Mouse (Mus musculus) midbrain, embryonic 12.5 days (tissue): Measurements from ENCODE around the gene Lcn12. TPM values are rescaled to one million over a fixed set of nuclear protein-coding genes. Genes with fewer than 3 reads are reported as not detected.

Experiments
- ATAC-seq: fragments of 200-750 bp; cut with Nextera tagmentation; 2 replicates; pipeline ENCODE4 v1.8.0; 2017; ENCODE audit warnings: low read depth, moderate TSS enrichment, moderate library complexity; ENCODE audit not compliant: low FRiP score
- H3K27ac ChIP-seq: fragments of 300-500 bp; sonication (generic); replicated peaks from 2 replicates; pipeline ENCODE4 v1.5.1; 2016; ENCODE audit warnings: mild to moderate bottlenecking
- H3K27me3 ChIP-seq: fragments of 300-500 bp; sonication (generic); 2 replicates; pipeline ENCODE4 v1.6.1; 2016; ENCODE audit warnings: mild to moderate bottlenecking
- H3K36me3 ChIP-seq: fragments of 300-500 bp; sonication (generic); 2 replicates; pipeline ENCODE4 v1.6.1; 2016
- H3K4me1 ChIP-seq: fragments of 300-500 bp; sonication (generic); 2 replicates; pipeline ENCODE4 v1.6.1; 2016
- H3K4me2 ChIP-seq: fragments of 300-500 bp; sonication (generic); replicated peaks from 2 replicates; pipeline ENCODE4 v1.6.1; 2016; ENCODE audit warnings: mild to moderate bottlenecking, moderate library complexity
- H3K4me3 ChIP-seq: fragments of 300-500 bp; sonication (generic); 2 replicates; pipeline ENCODE4 v1.5.1; 2016; ENCODE audit warnings: mild to moderate bottlenecking
- H3K9ac ChIP-seq: fragments of 300-500 bp; sonication (generic); replicated peaks from 2 replicates; pipeline ENCODE4 v1.6.1; 2016; ENCODE audit warnings: mild to moderate bottlenecking, moderate library complexity
- H3K9me3 ChIP-seq: fragments of 300-500 bp; sonication (generic); 2 replicates; pipeline ENCODE4 v1.6.1; 2016; ENCODE audit warnings: mild to moderate bottlenecking
- WGBS: fragments of 180-500 bp; shearing (Covaris S2); methylation state at CpG from one replicate; pipeline ENCODE4 v1.1.7; 2016; 5-methylcytosine and 5-hydroxymethylcytosine counted together
- polyA plus RNA-seq: library from polyadenylated mRNA; unstranded; fragments of >200 nt; fragmentation: Nextera tagmentation; extraction: Ambion mirVana; gene quantifications from 2 replicates; pipeline ENCODE4 v1.2.1, GENCODE M21; 2016

The Lcn12 gene
- not detected in 2 replicates for polyA plus RNA-seq

DNA sequence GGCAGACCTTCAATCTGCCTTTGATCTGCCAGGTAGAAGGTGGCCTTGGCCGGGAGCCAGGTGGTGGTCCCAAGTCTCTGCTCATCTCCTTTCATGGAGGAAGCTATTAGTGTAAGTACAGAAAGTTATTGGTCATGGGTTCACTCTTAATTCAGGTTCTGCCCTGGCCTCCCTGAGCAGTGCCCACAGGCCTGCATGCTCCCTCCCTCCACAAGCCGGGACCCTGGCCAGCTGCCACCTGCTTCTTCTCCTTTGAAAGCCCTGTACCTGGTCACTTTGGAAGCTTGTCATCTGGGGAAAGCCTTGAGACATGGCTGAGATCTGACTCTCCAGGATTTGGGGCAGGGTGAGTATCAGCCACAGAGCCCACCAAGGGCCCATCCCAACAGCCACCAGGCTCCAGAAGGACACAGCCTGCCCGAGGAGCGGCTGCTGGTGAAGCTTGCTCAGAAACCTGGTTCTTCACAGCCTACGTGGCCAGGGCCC lies at the start of gene Lcn12:
Gene Lcn12 (minus strand): TSS at position 436 of the 486 bp plus-strand sequence.
- Histone ChIP-seq H3K4me1 (no peaks in the 10 kb centered on the region), H3K4me2 (no peak within 1 kb of the TSS), H3K27ac (no peak within 1 kb of the TSS), H3K9me3 (no peaks in the 10 kb centered on the region), H3K27me3 (no peaks in the 10 kb centered on the region), H3K36me3 (no peaks in the 10 kb centered on the region), H3K9ac (no peak within 1 kb of the TSS), H3K4me3 (no peak within 1 kb of the TSS)
- WGBS = 85% methylated on average over 5 of the region's 5 CpGs
- no peak for ATAC-seq

DNA sequence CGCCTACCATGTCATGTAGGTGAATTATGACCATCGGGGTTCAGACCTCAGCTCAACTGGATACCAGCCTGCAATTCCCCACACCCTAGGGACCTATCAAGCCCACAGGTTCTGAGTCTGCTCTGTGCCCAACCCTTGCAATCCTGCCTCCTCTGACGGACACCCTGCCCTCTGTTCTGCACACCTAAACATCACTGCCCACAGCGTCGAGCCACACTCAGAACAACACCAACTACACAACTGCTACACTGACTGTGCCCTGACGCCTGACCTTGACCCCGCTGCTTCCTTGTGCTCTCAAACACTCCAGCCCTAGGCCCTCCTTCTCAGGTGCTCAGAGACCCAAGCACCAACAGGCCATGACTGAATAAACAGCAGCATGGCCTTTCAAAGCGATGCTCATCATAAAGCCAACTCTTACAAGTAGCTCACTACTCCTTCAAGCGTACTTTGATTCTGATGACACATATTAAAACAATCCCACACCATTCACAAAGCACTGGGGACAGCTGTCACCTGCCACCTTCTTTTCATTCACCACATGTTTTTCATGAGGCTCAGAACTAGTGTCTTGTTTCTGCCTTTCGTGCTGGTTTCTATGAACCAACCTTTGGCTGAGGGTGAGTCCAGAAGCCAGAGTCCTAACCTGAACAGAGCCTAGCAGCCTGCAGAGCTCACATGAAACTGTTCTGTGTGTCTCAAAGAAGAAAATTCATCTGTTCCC lies 48.1 kb upstream of the Lcn12 start:
- no peak for ATAC-seq
- Histone ChIP-seq H3K36me3 (peaks cover 18% of the 10 kb centered on the region), H3K27me3 (no peaks in the 10 kb centered on the region), H3K9ac (no peak overlapping the region), H3K4me1 (peaks cover 18% of the 10 kb centered on the region), H3K4me2 (no peak overlapping the region), H3K27ac (no peak overlapping the region), H3K9me3 (no peaks in the 10 kb centered on the region), H3K4me3 (no peak overlapping the region)
- WGBS = 90% methylated on average over 10 of the region's 10 CpGs

DNA sequence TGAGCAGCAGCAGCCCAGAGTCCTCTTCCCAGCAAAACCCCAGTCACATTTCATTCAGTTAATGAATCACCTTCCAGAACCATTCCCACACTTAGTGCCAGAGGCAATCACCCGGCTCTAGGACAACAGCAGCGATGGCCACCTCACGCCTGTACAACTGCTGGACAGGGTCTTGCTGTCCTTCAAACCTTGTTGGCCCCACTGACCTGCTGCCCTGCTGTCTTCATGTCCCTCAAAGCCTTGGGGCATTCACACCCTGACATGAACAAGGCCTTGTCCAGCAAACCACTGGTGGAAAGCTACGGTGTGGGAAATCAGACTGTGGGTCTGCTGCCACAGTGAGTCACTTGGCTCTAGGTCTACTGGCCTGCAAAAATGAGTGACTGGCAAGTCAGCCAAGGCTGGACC lies 46.8 kb upstream of the Lcn12 start:
- Histone ChIP-seq H3K36me3 (peaks cover 30% of the 10 kb centered on the region), H3K4me2 (no peak overlapping the region), H3K4me3 (no peak overlapping the region), H3K27me3 (no peaks in the 10 kb centered on the region), H3K27ac (no peak overlapping the region), H3K9ac (no peak overlapping the region), H3K4me1 (peaks cover 10% of the 10 kb centered on the region), H3K9me3 (no peaks in the 10 kb centered on the region)
- ATAC-seq = no peak
- 93% methylated on average over 4 of the region's 4 CpGs for WGBS

DNA sequence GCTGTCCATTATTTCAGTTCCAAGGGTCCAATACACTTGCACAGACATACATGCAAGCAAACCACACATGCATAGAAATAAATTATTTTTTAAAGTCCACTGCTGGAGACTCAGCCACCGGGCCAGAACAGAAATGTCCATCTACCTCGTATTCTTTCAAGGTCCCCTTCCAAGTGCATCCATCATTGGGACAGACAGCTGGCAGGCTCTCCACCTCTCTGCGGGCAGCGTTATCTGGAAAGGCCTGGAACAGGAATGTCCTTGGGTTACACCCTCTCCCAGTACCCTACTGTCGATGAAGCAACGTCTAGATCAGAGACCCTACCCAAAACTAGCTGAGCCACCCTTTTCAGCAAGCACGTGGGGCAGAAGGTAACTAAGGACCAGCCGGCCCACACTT lies 42.8 kb upstream of the Lcn12 start:
- peaks cover 48% of the 10 kb centered on the region for H3K36me3 ChIP-seq
- no peak overlapping the region for H3K9ac ChIP-seq
- whole genome bisulfite sequencing = 98% methylated on average over 8 of the region's 8 CpGs
- H3K27me3 ChIP-seq = no peaks in the 10 kb centered on the region
- H3K27ac ChIP-seq = no peak overlapping the region
- no peak overlapping the region for H3K4me3 ChIP-seq
- H3K4me2 ChIP-seq = no peak overlapping the region
- H3K4me1 ChIP-seq = no peaks in the 10 kb centered on the region
- no peak for ATAC-seq
- no peaks in the 10 kb centered on the region for H3K9me3 ChIP-seq

- H3K27ac ChIP-seq = no peak overlapping the region
- no peak overlapping the region for H3K4me2 ChIP-seq
- 94% methylated on average over 2 of the region's 2 CpGs for WGBS
- no peaks in the 10 kb centered on the region for H3K4me1 ChIP-seq
- H3K27me3 ChIP-seq = no peaks in the 10 kb centered on the region
- H3K36me3 ChIP-seq = peaks cover 65% of the 10 kb centered on the region
- no peaks in the 10 kb centered on the region for H3K9me3 ChIP-seq
- H3K9ac ChIP-seq = no peak overlapping the region
- H3K4me3 ChIP-seq = no peak overlapping the region
- no peak for ATAC-seq
These were observed 41.1 kb upstream of the Lcn12 start for GRCm38 (mm10) chr2:25534866-25535182.

GRCm38 (mm10) chr2:25534178-25534865 lies 40.6 kb upstream of the Lcn12 start:
- WGBS = 87% methylated on average over 3 of the region's 3 CpGs
- H3K27ac ChIP-seq = no peak overlapping the region
- H3K4me2 ChIP-seq = no peak overlapping the region
- ATAC-seq = no peak
- no peak overlapping the region for H3K4me3 ChIP-seq
- H3K9ac ChIP-seq = no peak overlapping the region
- H3K4me1 ChIP-seq = no peaks in the 10 kb centered on the region
- H3K9me3 ChIP-seq = no peaks in the 10 kb centered on the region
- H3K36me3 ChIP-seq = peaks cover 70% of the 10 kb centered on the region
- H3K27me3 ChIP-seq = no peaks in the 10 kb centered on the region

- no peak for ATAC-seq
- H3K4me3 ChIP-seq = no peak overlapping the region
- H3K27me3 ChIP-seq = no peaks in the 10 kb centered on the region
- no peak overlapping the region for H3K9ac ChIP-seq
- no peak overlapping the region for H3K4me2 ChIP-seq
- no peaks in the 10 kb centered on the region for H3K9me3 ChIP-seq
- H3K4me1 ChIP-seq = no peaks in the 10 kb centered on the region
- 94% methylated on average over 2 of the region's 2 CpGs for WGBS
- H3K27ac ChIP-seq = no peak overlapping the region
- peaks cover 74% of the 10 kb centered on the region for H3K36me3 ChIP-seq
These were observed 40.0 kb upstream of the Lcn12 start for GRCm38 (mm10) chr2:25533707-25534106.

DNA sequence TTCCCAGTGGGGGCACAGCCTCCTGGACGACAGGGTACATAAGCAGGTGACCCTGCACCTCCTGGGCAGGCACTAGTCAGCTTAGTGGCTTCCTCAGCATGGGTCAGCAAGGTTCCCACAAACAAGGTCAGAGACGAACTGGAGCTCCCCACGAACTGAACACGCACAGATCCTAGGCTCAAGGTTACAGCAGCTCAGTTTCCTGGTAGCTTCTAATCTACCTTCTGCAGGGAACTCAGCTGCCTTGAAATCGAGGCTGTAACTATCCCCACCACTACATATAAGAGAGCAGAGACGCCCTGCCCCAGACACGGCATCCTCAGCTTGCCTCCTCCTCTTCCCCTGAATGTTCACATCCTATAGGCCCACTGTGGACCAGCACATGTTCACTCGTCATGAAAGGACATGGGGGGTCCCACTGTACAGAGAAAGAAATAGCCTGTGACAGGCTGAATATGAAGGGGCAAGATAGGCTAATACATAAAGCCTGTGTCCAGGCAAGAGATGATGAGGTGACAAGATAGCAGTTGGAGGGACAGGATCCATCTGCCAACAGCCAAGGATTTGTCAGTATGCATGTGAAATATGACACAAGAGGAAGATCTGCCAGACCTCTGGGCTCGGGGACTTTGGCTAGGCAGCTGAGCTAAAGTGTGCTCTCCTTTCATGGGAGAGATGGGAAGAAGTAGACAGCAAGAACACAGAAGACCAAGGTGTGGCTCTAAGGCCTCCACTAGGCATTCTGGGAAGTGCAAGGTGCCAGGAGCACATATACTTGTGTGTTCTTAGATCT lies 33.0 kb upstream of the Lcn12 start:
- no peak for ATAC-seq
- no peak overlapping the region for H3K9ac ChIP-seq
- H3K27ac ChIP-seq = no peak overlapping the region
- WGBS = 89% methylated on average over 9 of the region's 9 CpGs
- no peak overlapping the region for H3K4me3 ChIP-seq
- no peak overlapping the region for H3K4me2 ChIP-seq
- peaks cover 91% of the 10 kb centered on the region for H3K36me3 ChIP-seq
- H3K4me1 ChIP-seq = no peaks in the 10 kb centered on the region
- no peaks in the 10 kb centered on the region for H3K9me3 ChIP-seq
- no peaks in the 10 kb centered on the region for H3K27me3 ChIP-seq

GRCm38 (mm10) chr2:25509912-25510311 lies 16.2 kb upstream of the Lcn12 start:
- ATAC-seq = no peak
- H3K9ac ChIP-seq = no peak overlapping the region
- 60% methylated on average over 3 of the region's 3 CpGs for WGBS

DNA sequence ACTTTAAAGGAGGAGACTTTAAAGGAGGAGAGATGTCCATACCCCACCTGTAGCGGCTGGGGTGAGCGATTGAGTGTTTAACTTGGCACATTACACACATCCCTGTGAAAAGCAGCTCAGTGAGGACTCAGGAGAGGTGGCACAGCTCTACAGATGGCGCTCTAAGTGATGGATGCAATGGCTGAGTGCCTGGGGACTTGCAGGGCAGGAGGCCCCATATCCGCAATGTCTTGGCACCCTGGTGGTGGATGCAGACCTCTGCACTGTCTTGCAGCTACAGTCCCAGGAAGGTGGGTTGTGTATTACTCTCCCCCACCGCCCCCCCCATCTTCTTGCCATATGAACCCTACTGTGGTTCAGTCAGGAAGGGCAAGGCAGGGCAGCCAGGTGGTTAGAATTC lies 13.3 kb upstream of the Lcn12 start:
- Histone ChIP-seq H3K4me3 (no peak overlapping the region), H3K9ac (no peak overlapping the region), H3K4me2 (no peak overlapping the region), H3K9me3 (no peaks in the 10 kb centered on the region), H3K27me3 (no peaks in the 10 kb centered on the region), H3K36me3 (peaks cover 42% of the 10 kb centered on the region), H3K27ac (no peak overlapping the region), H3K4me1 (peaks cover 2% of the 10 kb centered on the region)
- WGBS = 42% methylated on average over 5 of the region's 5 CpGs
- ATAC-seq = no peak

More at GRCm38 (mm10) chr2:25509912-25510311, 16.2 kb upstream of the Lcn12 start:
- Histone ChIP-seq H3K27ac (no peak overlapping the region), H3K4me2 (no peak overlapping the region), H3K4me3 (no peak overlapping the region), H3K27me3 (no peaks in the 10 kb centered on the region), H3K9me3 (no peaks in the 10 kb centered on the region), H3K36me3 (peaks cover 15% of the 10 kb centered on the region), H3K4me1 (no peaks in the 10 kb centered on the region)

DNA sequence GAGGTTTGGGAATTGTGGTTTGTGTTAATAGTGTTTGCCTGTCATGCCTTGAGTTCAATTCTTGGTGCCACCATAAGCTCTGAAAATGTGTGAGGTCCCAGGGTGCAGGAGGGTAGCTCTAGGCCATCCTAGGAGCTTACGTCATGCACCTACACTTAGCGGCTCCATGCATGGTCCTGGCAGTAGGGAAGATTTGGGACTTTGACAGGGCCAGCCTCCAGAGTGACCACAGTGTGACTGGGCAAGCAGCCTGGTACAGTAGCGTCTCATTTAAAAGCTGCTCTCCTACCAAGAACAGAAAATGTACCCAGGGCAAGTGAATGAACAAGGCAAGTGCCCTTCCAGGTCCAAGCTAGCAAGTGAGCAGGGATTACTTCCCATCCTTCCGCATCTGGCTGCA lies 12.1 kb upstream of the Lcn12 start:
- H3K36me3 ChIP-seq = peaks cover 42% of the 10 kb centered on the region
- ATAC-seq = no peak
- no peaks in the 10 kb centered on the region for H3K27me3 ChIP-seq
- peaks cover 11% of the 10 kb centered on the region for H3K4me1 ChIP-seq
- H3K9me3 ChIP-seq = no peaks in the 10 kb centered on the region
- no peak overlapping the region for H3K9ac ChIP-seq
- H3K27ac ChIP-seq = no peak overlapping the region
- no peak overlapping the region for H3K4me2 ChIP-seq
- H3K4me3 ChIP-seq = no peak overlapping the region
- WGBS = over 99% methylated on average over 4 of the region's 4 CpGs

- Histone ChIP-seq H3K4me1 (peaks cover 15% of the 10 kb centered on the region), H3K4me2 (no peak overlapping the region), H3K9ac (no peak overlapping the region), H3K36me3 (peaks cover 42% of the 10 kb centered on the region), H3K27ac (no peak overlapping the region), H3K27me3 (no peaks in the 10 kb centered on the region), H3K4me3 (no peak overlapping the region), H3K9me3 (no peaks in the 10 kb centered on the region)
- no peak for ATAC-seq
- 94% methylated on average over 1 of the region's 1 CpGs for WGBS
These were observed 11.3 kb upstream of the Lcn12 start for GRCm38 (mm10) chr2:25505000-25505399.
